Mouse (Mus musculus): ENCODE results near the gene Trim46. TPM values are rescaled to one million over a fixed set of nuclear protein-coding genes. Genes with fewer than 3 reads are reported as not detected.
A peak's percentile ranks its signal among the peaks of the same experiment; 100 is the strongest.

The Trim46 gene
- total RNA-seq (2021), result 1 to 10 TPM; 1.3 to 1.6 TPM
- long read RNA-seq, experiment 1, partial matches to known transcripts, result 0 of 1 reads
- long read RNA-seq, experiment 1, other reads (novel, unspliced or antisense), result 1 of 1 reads
- long read RNA-seq, experiment 2, partial matches to known transcripts, result 1 of 1 reads
- long read RNA-seq, experiment 2, other reads (novel, unspliced or antisense), result 0 of 1 reads

GRCm38 (mm10) chr3:89246261-89247100 lies at the start of gene Trim46:
TSS of gene Trim46 (minus strand) at chr3:89246309.
- DNase-seq, result peak; percentile 92

GRCm38 (mm10) chr3:89295685-89296230 lies 49.6 kb upstream of the Trim46 start:
- no peak for DNase-seq

GRCm38 (mm10) chr3:89294195-89294594 lies 48.1 kb upstream of the Trim46 start:
- no peak for DNase-seq

- DNase-seq, result no peak
These were observed 47.3 kb upstream of the Trim46 start for GRCm38 (mm10) chr3:89293247-89293918.

GRCm38 (mm10) chr3:89292303-89292702 lies 46.2 kb upstream of the Trim46 start:
- DNase-seq, result no peak

- DNase-seq, result no peak
These were observed 45.8 kb upstream of the Trim46 start for GRCm38 (mm10) chr3:89291874-89292273.

- no peak for DNase-seq
These were observed 42.4 kb upstream of the Trim46 start for GRCm38 (mm10) chr3:89288503-89288928.

- DNase-seq, result no peak
These were observed 41.2 kb upstream of the Trim46 start for GRCm38 (mm10) chr3:89287286-89287685.

- no peak for DNase-seq
These were observed 39.4 kb upstream of the Trim46 start for GRCm38 (mm10) chr3:89285526-89285925.

GRCm38 (mm10) chr3:89284261-89284660 lies 38.2 kb upstream of the Trim46 start:
- no peak for DNase-seq

GRCm38 (mm10) chr3:89282291-89282643 lies 36.2 kb upstream of the Trim46 start:
- no peak for DNase-seq

GRCm38 (mm10) chr3:89281579-89282290 lies 35.6 kb upstream of the Trim46 start:
- DNase-seq, result peak; percentile 88 to 92

- DNase-seq, result peak; percentile 51 to 63
These were observed 34.8 kb upstream of the Trim46 start, which contains the start of gene Efna1 for GRCm38 (mm10) chr3:89280606-89281511. TSS of gene Efna1 (minus strand) at chr3:89281142.

GRCm38 (mm10) chr3:89280050-89280605 lies 34.0 kb upstream of the Trim46 start:
- DNase-seq, result no peak

GRCm38 (mm10) chr3:89279153-89279890 lies 33.2 kb upstream of the Trim46 start:
- DNase-seq, result peak; percentile 91 to 94

- DNase-seq, result no peak
These were observed 32.5 kb upstream of the Trim46 start for GRCm38 (mm10) chr3:89278643-89279042.

GRCm38 (mm10) chr3:89278107-89278506 lies 32.0 kb upstream of the Trim46 start:
- DNase-seq, result peak; percentile 41 to 65

- DNase-seq, result no peak
These were observed 31.3 kb upstream of the Trim46 start for GRCm38 (mm10) chr3:89277281-89278021.

- no peak for DNase-seq
These were observed 30.0 kb upstream of the Trim46 start for GRCm38 (mm10) chr3:89276061-89276460.

All from adrenal gland, postnatal 36 days (tissue).